Mouse (Mus musculus) lung, embryonic 14.5 days (tissue): ENCODE measurements around the gene Tcf7l1. TPM values are rescaled to one million over a fixed set of nuclear protein-coding genes. Genes with fewer than 3 reads are reported as not detected.
A peak's percentile ranks its signal among the peaks of the same experiment; 100 is the strongest.

ENCODE experiments used
- ATAC-seq: fragments of 200-750 bp; cut with Nextera tagmentation; 2 replicates; pipeline ENCODE4 v1.8.0; 2017; ENCODE audit warnings: mild to moderate bottlenecking, moderate TSS enrichment, moderate library complexity; ENCODE audit not compliant: insufficient read depth
- DNase-seq: peaks from one replicate; pipeline ENCODE4 v3.0.0-alpha.2; 2015
- H3K27ac ChIP-seq: fragments of 300-500 bp; sonication (generic); 2 replicates; pipeline ENCODE4 v1.5.1; 2014; ENCODE audit warnings: low read depth, mild to moderate bottlenecking, moderate library complexity
- H3K27me3 ChIP-seq: fragments of 300-500 bp; sonication (generic); 2 replicates; pipeline ENCODE4 v1.6.1; 2014; ENCODE audit warnings: low read length, control low read depth; ENCODE audit not compliant: insufficient read depth
- H3K36me3 ChIP-seq: fragments of 300-500 bp; sonication (generic); 2 replicates; pipeline ENCODE4 v1.6.1; 2014; ENCODE audit warnings: control low read depth; ENCODE audit not compliant: insufficient read depth
- H3K4me1 ChIP-seq: fragments of 300-500 bp; sonication (generic); 2 replicates; pipeline ENCODE4 v1.6.1; 2014; ENCODE audit warnings: antibody characterized with exemption, control low read depth; ENCODE audit not compliant: insufficient read depth
- H3K4me2 ChIP-seq: fragments of 300-500 bp; sonication (generic); 2 replicates; pipeline ENCODE4 v1.6.1; 2014; ENCODE audit warnings: mild to moderate bottlenecking
- H3K4me3 ChIP-seq: fragments of 300-500 bp; sonication (generic); 2 replicates; pipeline ENCODE4 v1.5.1; 2014; ENCODE audit warnings: low read depth, low read length
- H3K9ac ChIP-seq: fragments of 300-500 bp; sonication (generic); 2 replicates; pipeline ENCODE4 v1.6.1; 2014
- H3K9me3 ChIP-seq: fragments of 300-500 bp; sonication (generic); 2 replicates; pipeline ENCODE4 v1.6.1; 2016; ENCODE audit warnings: low read depth, low read length, control low read depth
- CTCF ChIP-seq: IDR thresholded peaks from 2 replicates; pipeline ENCODE4 v1.5.1; 2016; ENCODE audit warnings: antibody characterized with exemption, low read depth
- WGBS: fragments of 180-500 bp; shearing (Covaris S2); extraction: QIAGEN DNeasy Blood & Tissue Kit; methylation state at CpG from one replicate; pipeline ENCODE4 v1.1.7; 2014; 5-methylcytosine and 5-hydroxymethylcytosine counted together
- polyA plus RNA-seq: library from polyadenylated mRNA; unstranded; fragments of >200 nt; fragmentation: Nextera tagmentation; extraction: Ambion mirVana; gene quantifications from 2 replicates; pipeline ENCODE4 v1.2.1, GENCODE M21; 2014

Gene Tcf7l1
- polyA plus RNA-seq, 1 experiment from 2014 or later: 41.1 TPM

GRCm38 (mm10) chr6:72690595-72690994, 98.5 kb downstream of the Tcf7l1 start:
- DNase-seq: peak; percentile 66
- no peaks in the 10 kb centered on the region for H3K36me3 ChIP-seq
- no peak for TF ChIP-seq CTCF
- H3K4me3 ChIP-seq: no peak overlapping the region
- H3K4me1 ChIP-seq: peaks cover 62% of the 10 kb centered on the region
- no peaks in the 10 kb centered on the region for H3K9me3 ChIP-seq
- H3K4me2 ChIP-seq: 0 out of 2 replicates have a peak overlapping the region, but pooled peaks have one; percentile 20
- 50% methylated on average over 10 of the region's 10 CpGs for WGBS
- no peak overlapping the region for H3K9ac ChIP-seq
- H3K27me3 ChIP-seq: no peaks in the 10 kb centered on the region
- peak overlapping the region; percentile 83 for H3K27ac ChIP-seq
- ATAC-seq: peak; percentile 26; the same call in 1 of the 2 replicates

DNA sequence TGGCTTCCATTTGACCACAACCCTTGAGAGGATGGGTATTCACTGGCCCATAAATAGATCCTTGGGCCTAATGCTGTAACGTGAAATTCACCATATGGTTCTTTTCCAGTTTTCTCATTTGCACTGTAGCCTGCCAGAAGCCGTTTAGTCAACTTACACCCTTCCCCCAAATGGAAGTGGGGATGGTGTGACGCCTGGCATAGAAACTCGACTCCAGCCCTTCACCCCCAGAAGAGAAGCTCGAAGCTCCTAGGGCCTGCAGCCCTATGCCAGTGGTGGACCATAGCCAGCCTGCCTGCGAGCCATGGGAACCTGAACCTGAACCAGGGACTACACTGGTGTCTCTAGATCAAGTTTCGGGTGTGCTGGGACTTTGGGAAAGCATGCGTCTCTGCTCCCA, 99.1 kb downstream of the Tcf7l1 start:
- peaks cover 63% of the 10 kb centered on the region for H3K4me1 ChIP-seq
- DNase-seq (peak; percentile 80), ATAC-seq (peak; percentile 55)
- WGBS: 53% methylated on average over 8 of the region's 8 CpGs
- H3K27ac ChIP-seq: peak overlapping the region; percentile 83
- H3K4me3 ChIP-seq: no peak overlapping the region
- H3K27me3 ChIP-seq: no peaks in the 10 kb centered on the region
- H3K4me2 ChIP-seq: 0 out of 2 replicates have a peak overlapping the region, but pooled peaks have one; percentile 20
- no peaks in the 10 kb centered on the region for H3K9me3 ChIP-seq
- H3K9ac ChIP-seq: no peak overlapping the region
- H3K36me3 ChIP-seq: no peaks in the 10 kb centered on the region
- no peak for TF ChIP-seq CTCF

DNA sequence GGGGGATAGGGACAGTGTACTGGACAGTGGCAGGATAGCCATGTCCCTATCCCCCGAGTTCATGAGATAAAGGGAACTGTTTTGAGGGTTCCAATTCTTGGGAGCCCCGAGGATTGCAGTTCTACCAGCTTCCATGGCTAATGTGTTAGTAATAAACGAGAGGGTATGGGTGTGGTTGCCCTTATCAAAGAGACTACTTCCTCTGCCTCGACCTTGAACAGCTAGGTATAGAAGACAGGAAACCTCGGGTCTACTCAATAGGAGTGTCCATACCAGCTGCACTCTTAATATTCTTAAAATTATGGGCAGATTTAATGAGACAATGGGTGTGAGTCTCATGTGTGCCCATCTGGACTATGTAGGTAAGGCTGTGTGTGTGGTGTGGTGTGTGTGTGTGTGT, 100.0 kb downstream of the Tcf7l1 start:
- no peak for TF ChIP-seq CTCF

DNA sequence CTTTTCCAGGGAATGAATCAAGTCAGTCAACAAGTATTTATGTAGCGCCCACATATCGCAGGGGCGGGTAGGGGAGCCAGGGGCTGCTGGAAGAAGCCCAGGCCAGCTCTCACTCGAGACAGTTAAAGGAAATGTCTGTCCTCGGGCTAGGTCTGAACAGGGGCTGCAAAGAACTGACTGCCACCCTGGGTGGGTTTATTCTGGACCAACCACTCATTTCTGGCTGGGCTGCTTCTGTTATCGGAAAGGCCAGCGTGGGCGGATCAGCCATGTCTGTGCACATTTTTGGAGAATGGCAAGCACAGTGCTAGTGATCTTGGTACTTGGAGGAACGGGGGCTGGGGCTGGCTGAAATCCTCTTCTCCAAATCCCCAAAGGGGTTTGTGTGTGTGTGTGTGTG, 103.9 kb downstream of the Tcf7l1 start:
- ATAC-seq (peak; percentile 54; the same call in 1 of the 2 replicates), DNase-seq (peak; percentile 52)
- Histone ChIP-seq H3K27ac (peak overlapping the region; percentile 67), H3K9ac (no peak overlapping the region), H3K9me3 (no peaks in the 10 kb centered on the region), H3K4me3 (no peak overlapping the region), H3K4me2 (no peak overlapping the region), H3K27me3 (no peaks in the 10 kb centered on the region), H3K4me1 (peaks cover 38% of the 10 kb centered on the region), H3K36me3 (no peaks in the 10 kb centered on the region)
- no peak for TF ChIP-seq CTCF
- 35% methylated on average over 9 of the region's 9 CpGs for WGBS

More for the DNA sequence above, 100.0 kb downstream of the Tcf7l1 start:
- DNase-seq (no peak), ATAC-seq (no peak)
- H3K36me3 ChIP-seq: no peaks in the 10 kb centered on the region
- no peak overlapping the region for H3K4me3 ChIP-seq
- no peak overlapping the region for H3K27ac ChIP-seq
- no peaks in the 10 kb centered on the region for H3K27me3 ChIP-seq
- 63% methylated on average over 5 of the region's 5 CpGs for WGBS
- peaks cover 61% of the 10 kb centered on the region for H3K4me1 ChIP-seq
- H3K9me3 ChIP-seq: no peaks in the 10 kb centered on the region
- no peak overlapping the region for H3K4me2 ChIP-seq
- H3K9ac ChIP-seq: no peak overlapping the region

- DNase-seq: no peak
- no peak overlapping the region for H3K4me3 ChIP-seq
- H3K4me1 ChIP-seq: peaks cover 30% of the 10 kb centered on the region
- peak; percentile 12; the same call in 1 of the 2 replicates for ATAC-seq
- TF ChIP-seq CTCF: no peak
- no peaks in the 10 kb centered on the region for H3K27me3 ChIP-seq
- peak overlapping the region; percentile 67; the same call in 1 of the 2 replicates for H3K27ac ChIP-seq
- no peaks in the 10 kb centered on the region for H3K9me3 ChIP-seq
- H3K4me2 ChIP-seq: no peak overlapping the region
- H3K9ac ChIP-seq: no peak overlapping the region
- WGBS: 43% methylated on average over 4 of the region's 4 CpGs
- H3K36me3 ChIP-seq: no peaks in the 10 kb centered on the region
These were observed 104.7 kb downstream of the Tcf7l1 start for GRCm38 (mm10) chr6:72684260-72684805.

GRCm38 (mm10) chr6:72682238-72682637, 106.8 kb downstream of the Tcf7l1 start:
- no peak overlapping the region for H3K9ac ChIP-seq
- peak overlapping the region; percentile 24; the same call in 1 of the 2 replicates for H3K27ac ChIP-seq
- no peaks in the 10 kb centered on the region for H3K27me3 ChIP-seq
- H3K4me1 ChIP-seq: peaks cover 42% of the 10 kb centered on the region
- no peaks in the 10 kb centered on the region for H3K9me3 ChIP-seq
- no peak overlapping the region for H3K4me3 ChIP-seq
- 60% methylated on average over 4 of the region's 4 CpGs for WGBS
- no peak for DNase-seq
- no peaks in the 10 kb centered on the region for H3K36me3 ChIP-seq
- ATAC-seq: no peak
- H3K4me2 ChIP-seq: no peak overlapping the region
- no peak for TF ChIP-seq CTCF

- no peak for TF ChIP-seq CTCF
- Histone ChIP-seq H3K36me3 (no peaks in the 10 kb centered on the region), H3K4me3 (no peak overlapping the region), H3K4me1 (peaks cover 39% of the 10 kb centered on the region), H3K9me3 (no peaks in the 10 kb centered on the region), H3K9ac (no peak overlapping the region), H3K27ac (no peak overlapping the region), H3K4me2 (no peak overlapping the region), H3K27me3 (no peaks in the 10 kb centered on the region)
- DNase-seq (no peak), ATAC-seq (no peak)
- WGBS: 78% methylated on average over 9 of the region's 9 CpGs
These were observed 108.1 kb downstream of the Tcf7l1 start for GRCm38 (mm10) chr6:72680936-72681335.
